In genomic region chr16:44539611-44540010, GRCm38 (mm10) we compare ENCODE assay signal across 21 mouse cellular contexts. TPM values are rescaled to one million over a fixed set of nuclear protein-coding genes. Genes with fewer than 3 reads are reported as not detected.
A peak's percentile ranks its signal among the peaks of the same experiment; 100 is the strongest.
DNase-seq lines count a peak whose midpoint lies in the region; ATAC-seq and TF ChIP-seq lines count a peak whose summit lies in the region.
"Had no signal": no experiment of that assay in that cellular context is flagged by ENCODE, and none has a peak within 500 bp of the region (broad histone marks: within the 10 kb centered on the region; RNA-seq: fewer than 3 reads in every experiment).

No protein-coding gene starts in this region.

- H3K4me3 ChIP-seq in embryonic facial prominence, embryonic 13.5 days: no peak overlapping the region
- H3K4me3 ChIP-seq in embryonic facial prominence, embryonic 10.5 days: no peak overlapping the region
- H3K4me3 ChIP-seq in hindbrain, embryonic 11.5 days (ENCODE audit: low read depth, low read length): no peak overlapping the region
- no peak overlapping the region for H3K4me3 ChIP-seq in hindbrain, embryonic 13.5 days
- no peak overlapping the region for H3K4me3 ChIP-seq in midbrain, embryonic 13.5 days (replicated peaks)
- H3K4me3 ChIP-seq in midbrain, postnatal 0 days (ENCODE audit: low read depth, low read length): no peak overlapping the region
- no peak overlapping the region for H3K4me3 ChIP-seq in intestine, embryonic 15.5 days (replicated peaks)
- H3K4me3 ChIP-seq: embryonic facial prominence, embryonic 12.5 days; heart, embryonic 13.5 days; hindbrain, embryonic 15.5 days had no signal

- H3K4me1 ChIP-seq in embryonic facial prominence, embryonic 13.5 days: peaks cover 89% of the 10 kb centered on the region
- H3K4me1 ChIP-seq in embryonic facial prominence, embryonic 10.5 days: peaks cover 87% of the 10 kb centered on the region
- H3K4me1 ChIP-seq in hindbrain, embryonic 11.5 days (replicated peaks; ENCODE audit: control insufficient read depth, insufficient read depth, low read length): peaks cover 30% of the 10 kb centered on the region
- peaks cover 76% of the 10 kb centered on the region for H3K4me1 ChIP-seq in hindbrain, embryonic 13.5 days (replicated peaks)
- peaks cover 92% of the 10 kb centered on the region for H3K4me1 ChIP-seq in midbrain, embryonic 13.5 days (replicated peaks)
- H3K4me1 ChIP-seq in midbrain, postnatal 0 days (ENCODE audit: insufficient read depth, low read length): peaks cover 11% of the 10 kb centered on the region; the same call in 1 of the 2 replicates
- peaks cover 27% of the 10 kb centered on the region for H3K4me1 ChIP-seq in intestine, embryonic 15.5 days (replicated peaks)

- WGBS in embryonic facial prominence, embryonic 13.5 days: 67% methylated on average over 8 of the region's 8 CpGs
- WGBS in embryonic facial prominence, embryonic 10.5 days: 79% methylated on average over 8 of the region's 8 CpGs
- WGBS in hindbrain, embryonic 11.5 days: 69% methylated on average over 8 of the region's 8 CpGs
- WGBS in hindbrain, embryonic 13.5 days: 68% methylated on average over 8 of the region's 8 CpGs
- WGBS in midbrain, embryonic 13.5 days: 66% methylated on average over 8 of the region's 8 CpGs
- 57% methylated on average over 8 of the region's 8 CpGs for WGBS in midbrain, postnatal 0 days
- 64% methylated on average over 8 of the region's 8 CpGs for WGBS in intestine, embryonic 15.5 days

- no peak for TF ChIP-seq CTCF in midbrain, postnatal 0 days (IDR thresholded peaks at IDR 0.05)

- DNase-seq in embryonic facial prominence, embryonic 10.5 days (ENCODE audit: low spot score): no peak
- no peak for DNase-seq in hindbrain, embryonic 11.5 days (ENCODE audit: low spot score)
- DNase-seq in midbrain, postnatal 0 days (ENCODE audit: low spot score): no peak
- DNase-seq: adrenal gland, adult 8-10 months; cerebellum, adult 18-20 months; gastrocnemius, postnatal 14 days; heart, adult 18-20 months; heart, postnatal 14 days; kidney, adult 8-10 months; kidney, postnatal 10 days; lung, postnatal 14 days; thymus, adult 18-20 months; thymus, postnatal 36 days had no signal

- no peak overlapping the region for H3K9ac ChIP-seq in embryonic facial prominence, embryonic 13.5 days
- no peak overlapping the region for H3K9ac ChIP-seq in hindbrain, embryonic 11.5 days (ENCODE audit: low read depth, low read length)
- no peak overlapping the region for H3K9ac ChIP-seq in hindbrain, embryonic 13.5 days
- H3K9ac ChIP-seq in midbrain, embryonic 13.5 days (replicated peaks): no peak overlapping the region
- no peak overlapping the region for H3K9ac ChIP-seq in midbrain, postnatal 0 days (replicated peaks; ENCODE audit: low read length, poor library complexity, severe bottlenecking)
- H3K9ac ChIP-seq in intestine, embryonic 15.5 days: no peak overlapping the region
- H3K9ac ChIP-seq: embryonic facial prominence, embryonic 12.5 days; heart, embryonic 13.5 days; hindbrain, embryonic 15.5 days had no signal

- no peak for ATAC-seq in embryonic facial prominence, embryonic 13.5 days (ENCODE audit: insufficient number of reproducible peaks, insufficient read depth, low FRiP score, low TSS enrichment, low read depth)
- ATAC-seq in hindbrain, embryonic 11.5 days (ENCODE audit: low FRiP score): no peak
- ATAC-seq in hindbrain, embryonic 13.5 days (ENCODE audit: low FRiP score): no peak
- no peak for ATAC-seq in midbrain, embryonic 13.5 days
- no peak for ATAC-seq in midbrain, postnatal 0 days (ENCODE audit: low FRiP score)
- no peak for ATAC-seq in intestine, embryonic 15.5 days

- no peaks in the 10 kb centered on the region for H3K27me3 ChIP-seq in embryonic facial prominence, embryonic 13.5 days
- no peaks in the 10 kb centered on the region for H3K27me3 ChIP-seq in embryonic facial prominence, embryonic 10.5 days (replicated peaks; ENCODE audit: low read depth, poor library complexity, severe bottlenecking)
- H3K27me3 ChIP-seq in hindbrain, embryonic 11.5 days (ENCODE audit: control insufficient read depth, insufficient read depth, low read length): no peaks in the 10 kb centered on the region
- H3K27me3 ChIP-seq in hindbrain, embryonic 13.5 days: no peaks in the 10 kb centered on the region
- no peaks in the 10 kb centered on the region for H3K27me3 ChIP-seq in midbrain, embryonic 13.5 days
- H3K27me3 ChIP-seq in midbrain, postnatal 0 days (ENCODE audit: insufficient read depth, low read length): no peaks in the 10 kb centered on the region
- H3K27me3 ChIP-seq in intestine, embryonic 15.5 days (replicated peaks): no peaks in the 10 kb centered on the region
- H3K27me3 ChIP-seq: embryonic facial prominence, embryonic 12.5 days; heart, embryonic 13.5 days; hindbrain, embryonic 15.5 days had no signal

- no peak overlapping the region; the same call in 1 of the 2 replicates for H3K27ac ChIP-seq in embryonic facial prominence, embryonic 13.5 days
- H3K27ac ChIP-seq in embryonic facial prominence, embryonic 10.5 days (replicated peaks): no peak overlapping the region
- H3K27ac ChIP-seq in hindbrain, embryonic 11.5 days (ENCODE audit: low read depth, low read length): 0 out of 2 replicates have a peak overlapping the region, but pooled peaks have one; percentile 21
- no peak overlapping the region; the same call in 1 of the 2 replicates for H3K27ac ChIP-seq in hindbrain, embryonic 13.5 days
- H3K27ac ChIP-seq in midbrain, embryonic 13.5 days: no peak overlapping the region
- H3K27ac ChIP-seq in midbrain, postnatal 0 days (ENCODE audit: low read depth, low read length): no peak overlapping the region
- no peak overlapping the region for H3K27ac ChIP-seq in intestine, embryonic 15.5 days
- H3K27ac ChIP-seq: embryonic facial prominence, embryonic 12.5 days; heart, embryonic 13.5 days; hindbrain, embryonic 15.5 days had no signal

- 0 out of 2 replicates have a peak, but pooled peaks cover 6% of the 10 kb centered on the region for H3K36me3 ChIP-seq in embryonic facial prominence, embryonic 13.5 days
- H3K36me3 ChIP-seq in embryonic facial prominence, embryonic 10.5 days (replicated peaks): peaks cover 5% of the 10 kb centered on the region; the same call in 1 of the 2 replicates
- no peaks in the 10 kb centered on the region for H3K36me3 ChIP-seq in hindbrain, embryonic 11.5 days (ENCODE audit: control insufficient read depth, insufficient read depth, low read length)
- no peaks in the 10 kb centered on the region for H3K36me3 ChIP-seq in hindbrain, embryonic 13.5 days
- no peaks in the 10 kb centered on the region for H3K36me3 ChIP-seq in midbrain, embryonic 13.5 days
- H3K36me3 ChIP-seq in midbrain, postnatal 0 days (ENCODE audit: insufficient read depth, low read length): no peaks in the 10 kb centered on the region
- H3K36me3 ChIP-seq in intestine, embryonic 15.5 days: no peaks in the 10 kb centered on the region
- H3K36me3 ChIP-seq: heart, embryonic 13.5 days; hindbrain, embryonic 15.5 days had no signal

- no peaks in the 10 kb centered on the region for H3K9me3 ChIP-seq in embryonic facial prominence, embryonic 13.5 days
- no peaks in the 10 kb centered on the region for H3K9me3 ChIP-seq in embryonic facial prominence, embryonic 10.5 days
- no peaks in the 10 kb centered on the region for H3K9me3 ChIP-seq in hindbrain, embryonic 11.5 days (ENCODE audit: control insufficient read depth, low read length)
- no peaks in the 10 kb centered on the region for H3K9me3 ChIP-seq in hindbrain, embryonic 13.5 days
- H3K9me3 ChIP-seq in midbrain, embryonic 13.5 days: no peaks in the 10 kb centered on the region
- no peaks in the 10 kb centered on the region for H3K9me3 ChIP-seq in midbrain, postnatal 0 days (ENCODE audit: low read length)
- no peaks in the 10 kb centered on the region for H3K9me3 ChIP-seq in intestine, embryonic 15.5 days
- H3K9me3 ChIP-seq: embryonic facial prominence, embryonic 12.5 days; heart, embryonic 13.5 days; hindbrain, embryonic 15.5 days had no signal

- 0 out of 2 replicates have a peak overlapping the region, but pooled peaks have one; percentile 18 for H3K4me2 ChIP-seq in embryonic facial prominence, embryonic 13.5 days
- no peak overlapping the region for H3K4me2 ChIP-seq in hindbrain, embryonic 11.5 days (replicated peaks; ENCODE audit: low read depth, low read length)
- H3K4me2 ChIP-seq in hindbrain, embryonic 13.5 days: no peak overlapping the region
- peak overlapping the region; percentile 3; the same call in 1 of the 2 replicates for H3K4me2 ChIP-seq in midbrain, embryonic 13.5 days (replicated peaks)
- H3K4me2 ChIP-seq in midbrain, postnatal 0 days (ENCODE audit: low read depth, low read length, poor library complexity, severe bottlenecking): no peak overlapping the region
- H3K4me2 ChIP-seq in intestine, embryonic 15.5 days (replicated peaks): no peak overlapping the region
- H3K4me2 ChIP-seq: embryonic facial prominence, embryonic 12.5 days; heart, embryonic 13.5 days; hindbrain, embryonic 15.5 days had no signal

RNA-seq across cellular contexts. Expression of gene Boc, which starts 19.1 kb away (rescaled TPM):
- polyA plus RNA-seq in embryonic facial prominence, embryonic 13.5 days (2015; fragmentation: Nextera tagmentation; extraction: Ambion mirVana): 51.1 and 53.9 TPM in 2 replicates
- polyA plus RNA-seq in embryonic facial prominence, embryonic 10.5 days (2016; fragmentation: Nextera tagmentation; extraction: Ambion mirVana): 14.2 and 14.3 TPM in 2 replicates
- polyA plus RNA-seq in hindbrain, embryonic 11.5 days (2014; fragmentation: Nextera tagmentation; extraction: Ambion mirVana): 34.3 and 41.7 TPM in 2 replicates
- polyA plus RNA-seq in hindbrain, embryonic 13.5 days (2015; fragmentation: Nextera tagmentation; extraction: Ambion mirVana): 14.0 and 17.2 TPM in 2 replicates
- polyA plus RNA-seq in midbrain, embryonic 13.5 days (2015; fragmentation: Nextera tagmentation; extraction: Ambion mirVana): 22.5 and 27.3 TPM in 2 replicates
- total RNA-seq in midbrain, postnatal 0 days (2014; rRNA removed): 13.5 and 24.9 TPM in 2 replicates
- 2.7 and 3.9 TPM in 2 replicates for polyA plus RNA-seq in midbrain, postnatal 0 days (2015; fragmentation: Nextera tagmentation; extraction: Ambion mirVana)
- 9.8 and 10.3 TPM in 2 replicates for polyA plus RNA-seq in intestine, embryonic 15.5 days (2015; fragmentation: Nextera tagmentation; extraction: Ambion mirVana)
- total RNA-seq: MEL had no signal

Comparison
In these comparisons a context has a peak if more than half of its experiments do, and no peak if none do; other contexts are left out.
1. H3K4me2 ChIP-seq: peak in embryonic facial prominence, embryonic 13.5 days (single experiment) and midbrain, embryonic 13.5 days (single experiment); none in hindbrain, embryonic 11.5 days (single experiment), hindbrain, embryonic 13.5 days (single experiment), midbrain, postnatal 0 days (single experiment) and intestine, embryonic 15.5 days (single experiment).